Mouse (Mus musculus) kidney, postnatal 0 days (tissue): Measurements from ENCODE around the gene Itpkc. TPM values are rescaled to one million over a fixed set of nuclear protein-coding genes. Genes with fewer than 3 reads are reported as not detected.

Experiments used
- ATAC-seq: fragments of 200-750 bp; cut with Nextera tagmentation; replicated peaks from 2 replicates; pipeline ENCODE4 v1.8.0; 2017; ENCODE audit warnings: low read depth, moderate number of reproducible peaks, moderate TSS enrichment, moderate library complexity; ENCODE audit not compliant: low FRiP score
- DNase-seq: peaks from one replicate; pipeline ENCODE4 v3.0.0-alpha.2; 2016; ENCODE audit warnings: low spot score
- H3K27ac ChIP-seq: fragments of 300-500 bp; sonication (generic); 2 replicates; pipeline ENCODE4 v1.5.1; 2014; ENCODE audit warnings: mild to moderate bottlenecking
- H3K27me3 ChIP-seq: fragments of 300-500 bp; sonication (generic); 2 replicates; pipeline ENCODE4 v1.6.1; 2014; ENCODE audit warnings: low read length, mixed read lengths; ENCODE audit not compliant: insufficient read depth
- H3K36me3 ChIP-seq: fragments of 300-500 bp; sonication (generic); 2 replicates; pipeline ENCODE4 v1.6.1; 2014; ENCODE audit warnings: low read length, mixed read lengths; ENCODE audit not compliant: insufficient read depth
- H3K4me1 ChIP-seq: fragments of 300-500 bp; sonication (generic); replicated peaks from 2 replicates; pipeline ENCODE4 v1.6.1; 2014; ENCODE audit warnings: antibody characterized with exemption, low read length, mixed read lengths; ENCODE audit not compliant: insufficient read depth
- H3K4me2 ChIP-seq: fragments of 300-500 bp; sonication (generic); 2 replicates; pipeline ENCODE4 v1.6.1; 2014; ENCODE audit warnings: mild to moderate bottlenecking, low read length, moderate library complexity, mixed read lengths
- H3K4me3 ChIP-seq: fragments of 300-500 bp; sonication (generic); replicated peaks from 2 replicates; pipeline ENCODE4 v1.5.1; 2014; ENCODE audit warnings: low read depth, low read length
- H3K9ac ChIP-seq: fragments of 300-500 bp; sonication (generic); 2 replicates; pipeline ENCODE4 v1.6.1; 2014; ENCODE audit warnings: low read depth, low read length
- H3K9me3 ChIP-seq: fragments of 300-500 bp; sonication (generic); replicated peaks from 2 replicates; pipeline ENCODE4 v1.6.1; 2016; ENCODE audit warnings: low read length, inconsistent platforms, mixed read lengths
- CTCF ChIP-seq: IDR thresholded peaks from 2 replicates; pipeline ENCODE4 v1.5.1; 2016; ENCODE audit warnings: antibody characterized with exemption, low read depth, mild to moderate bottlenecking, moderate library complexity
- WGBS: fragments of 180-500 bp; shearing (Covaris S2); extraction: QIAGEN DNeasy Blood & Tissue Kit; methylation state at CpG from one replicate; pipeline ENCODE4 v1.1.7; 2014; 5-methylcytosine and 5-hydroxymethylcytosine counted together
- microRNA counts: library from miRNA; unstranded; fragments of <30 nt; microRNA quantifications from one replicate; lab custom pipeline; 2015
- microRNA-seq: library from miRNA; unstranded; fragments of <30 nt; microRNA quantifications from one replicate; pipeline ENCODE4, GENCODE M21; 2016
- polyA plus RNA-seq: library from polyadenylated mRNA; unstranded; fragments of >200 nt; fragmentation: Nextera tagmentation; extraction: Ambion mirVana; gene quantifications from 2 replicates; pipeline ENCODE4 v1.2.1, GENCODE M21; 2015

Gene Itpkc
- polyA plus RNA-seq, 1 experiment from 2014 or later = 3.6 TPM

DNA sequence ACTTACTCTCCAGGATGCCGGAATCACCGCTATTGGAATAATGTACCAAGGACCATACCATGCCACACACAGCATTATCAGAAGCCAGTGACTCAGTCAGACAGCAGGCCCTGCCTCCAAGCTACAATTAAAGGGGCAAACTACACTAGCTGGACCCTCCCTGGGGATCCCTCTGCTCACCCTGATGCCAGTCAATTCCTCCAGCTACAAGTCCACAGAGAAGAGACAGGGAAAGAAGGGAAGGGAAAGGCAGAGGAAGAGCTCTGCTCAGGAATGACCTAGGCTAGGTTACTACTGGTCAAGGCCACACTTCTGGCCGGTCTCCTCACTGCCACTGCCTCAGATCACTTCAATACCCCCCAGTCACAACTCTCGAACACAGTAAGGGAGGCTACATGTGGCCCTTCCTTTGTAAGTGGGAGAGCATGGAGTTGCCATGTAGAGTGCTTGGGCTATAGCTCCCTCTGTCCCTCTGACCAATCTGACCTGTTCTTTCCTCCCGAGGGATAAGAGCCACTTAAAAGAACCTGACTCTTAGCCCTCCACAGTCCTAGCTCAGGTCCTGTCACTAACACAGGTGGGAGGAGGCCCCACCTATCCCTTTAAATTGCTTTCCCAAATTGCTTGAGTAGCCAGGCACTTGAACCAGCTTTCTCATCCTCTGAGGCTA is 65.5 kb downstream of the Itpkc start:
- WGBS = 80% methylated on average over 5 of the region's 5 CpGs
- no peak for TF ChIP-seq CTCF
- ATAC-seq (no peak), DNase-seq (no peak)
- Histone ChIP-seq H3K27ac (0 out of 2 replicates have a peak overlapping the region, but pooled peaks have one; percentile 2), H3K9me3 (no peaks in the 10 kb centered on the region), H3K4me3 (no peak overlapping the region), H3K27me3 (no peaks in the 10 kb centered on the region), H3K4me2 (peak overlapping the region; percentile 66; the same call in 1 of the 2 replicates), H3K36me3 (peaks cover 15% of the 10 kb centered on the region), H3K4me1 (peaks cover 31% of the 10 kb centered on the region; the same call in 1 of the 2 replicates), H3K9ac (0 out of 2 replicates have a peak overlapping the region, but pooled peaks have one; percentile 31)

DNA sequence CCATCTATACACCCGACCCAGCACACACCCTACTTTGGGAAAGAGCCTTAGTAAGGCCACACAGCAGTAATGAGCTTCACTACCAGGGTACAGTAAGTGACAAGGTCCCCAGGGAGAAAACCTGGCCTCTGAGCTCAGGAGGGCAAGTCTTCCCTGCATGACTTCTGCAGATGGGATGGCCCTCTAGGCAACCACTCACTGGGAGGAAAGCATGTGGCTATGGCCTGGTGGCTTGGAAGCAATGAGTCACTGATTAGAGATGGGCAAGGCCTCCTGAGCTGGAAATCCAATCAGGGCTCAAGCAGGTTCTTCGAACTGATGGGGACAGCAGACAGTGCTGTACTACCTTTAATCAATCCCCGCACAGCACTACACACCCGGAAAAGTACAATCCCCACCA is 66.7 kb downstream of the Itpkc start:
- Histone ChIP-seq H3K9ac (no peak overlapping the region), H3K4me2 (no peak overlapping the region), H3K27me3 (no peaks in the 10 kb centered on the region), H3K36me3 (peaks cover 22% of the 10 kb centered on the region), H3K4me1 (peaks cover 31% of the 10 kb centered on the region; the same call in 1 of the 2 replicates), H3K9me3 (no peaks in the 10 kb centered on the region), H3K4me3 (no peak overlapping the region), H3K27ac (no peak overlapping the region)
- no peak for ATAC-seq
- 82% methylated on average over 4 of the region's 4 CpGs for WGBS
- DNase-seq = peak; percentile 29
- TF ChIP-seq CTCF = no peak

DNA sequence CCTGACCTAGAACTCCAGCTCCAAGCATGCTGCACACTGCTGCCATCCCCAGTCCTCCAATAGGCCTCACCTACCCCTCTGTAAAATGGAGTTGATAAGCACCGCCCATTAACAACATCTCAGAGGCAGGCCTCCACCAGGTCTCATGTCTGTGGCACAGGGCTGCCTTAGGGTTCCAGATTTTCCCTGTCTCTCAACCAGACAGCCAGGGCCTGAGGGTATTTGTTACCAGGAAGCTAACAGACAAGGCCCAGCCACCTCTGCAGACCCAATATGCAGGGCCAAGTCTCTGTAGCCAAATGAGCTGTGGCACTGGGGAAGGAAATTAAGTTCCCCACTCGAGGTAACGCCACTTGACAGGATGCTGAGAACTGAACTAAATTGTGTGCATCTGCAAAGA is 67.5 kb downstream of the Itpkc start:
- Histone ChIP-seq H3K27me3 (no peaks in the 10 kb centered on the region), H3K27ac (peak overlapping the region; percentile 27; the same call in 1 of the 2 replicates), H3K36me3 (peaks cover 22% of the 10 kb centered on the region), H3K9me3 (no peaks in the 10 kb centered on the region), H3K4me2 (no peak overlapping the region), H3K4me1 (peaks cover 31% of the 10 kb centered on the region; the same call in 1 of the 2 replicates), H3K4me3 (no peak overlapping the region), H3K9ac (no peak overlapping the region)
- 83% methylated on average over 3 of the region's 3 CpGs for WGBS
- DNase-seq (no peak), ATAC-seq (no peak)
- TF ChIP-seq CTCF = no peak

DNA sequence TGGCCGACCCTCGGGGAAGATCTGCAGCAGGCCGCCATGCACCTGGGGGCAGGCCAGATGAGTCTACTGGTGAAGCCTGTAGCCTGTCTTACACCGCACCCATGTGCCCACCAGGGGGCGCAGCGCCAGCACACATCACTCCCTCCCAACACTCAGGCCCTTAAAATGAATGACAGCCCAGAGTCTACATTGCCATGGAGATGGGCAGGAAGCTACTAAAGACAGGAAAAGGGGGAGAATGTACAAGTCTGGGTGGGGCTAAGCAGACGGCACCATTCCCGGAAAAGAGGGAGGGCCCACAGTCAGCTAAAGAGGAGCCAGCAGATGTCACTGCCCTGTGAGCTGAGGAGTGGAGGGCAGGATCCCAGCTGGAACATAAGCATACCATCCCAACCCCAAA is 68.6 kb downstream of the Itpkc start:
- H3K9me3 ChIP-seq = no peaks in the 10 kb centered on the region
- TF ChIP-seq CTCF = peak; percentile 99
- no peak overlapping the region for H3K4me2 ChIP-seq
- 9% methylated on average over 8 of the region's 8 CpGs for WGBS
- H3K4me1 ChIP-seq = peaks cover 24% of the 10 kb centered on the region; the same call in 1 of the 2 replicates
- H3K4me3 ChIP-seq = no peak overlapping the region
- peak; percentile 98 for DNase-seq
- no peaks in the 10 kb centered on the region for H3K27me3 ChIP-seq
- ATAC-seq = peak; percentile 93
- peak overlapping the region; percentile 27; the same call in 1 of the 2 replicates for H3K27ac ChIP-seq
- peaks cover 18% of the 10 kb centered on the region for H3K36me3 ChIP-seq
- H3K9ac ChIP-seq = no peak overlapping the region

DNA sequence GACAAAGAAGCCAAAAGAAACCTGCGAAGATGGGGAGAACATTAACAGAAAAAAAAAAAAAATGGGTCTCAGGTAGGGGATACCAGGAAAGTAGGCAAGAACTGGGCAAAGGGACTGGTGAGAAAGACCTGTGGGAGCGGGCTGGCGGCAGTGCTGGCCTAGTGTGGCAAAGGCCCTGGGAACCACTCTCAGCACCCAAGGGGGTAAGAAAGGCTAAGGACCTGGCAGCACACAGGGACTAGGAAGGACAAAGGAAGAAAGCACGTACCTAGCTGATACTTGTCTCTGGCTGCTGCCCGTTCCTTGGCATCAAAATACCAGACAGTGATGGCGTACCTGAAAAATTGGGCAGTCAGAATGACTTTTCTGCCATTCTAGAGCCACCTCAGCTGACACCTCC is 69.2 kb downstream of the Itpkc start:
- DNase-seq (no peak), ATAC-seq (no peak)
- H3K9ac ChIP-seq = no peak overlapping the region
- 94% methylated on average over 6 of the region's 6 CpGs for WGBS
- TF ChIP-seq CTCF = no peak
- H3K27me3 ChIP-seq = no peaks in the 10 kb centered on the region
- no peak overlapping the region for H3K4me2 ChIP-seq
- H3K4me1 ChIP-seq = peaks cover 18% of the 10 kb centered on the region; the same call in 1 of the 2 replicates
- no peak overlapping the region for H3K4me3 ChIP-seq
- H3K36me3 ChIP-seq = peaks cover 18% of the 10 kb centered on the region
- no peak overlapping the region for H3K27ac ChIP-seq
- no peaks in the 10 kb centered on the region for H3K9me3 ChIP-seq

DNA sequence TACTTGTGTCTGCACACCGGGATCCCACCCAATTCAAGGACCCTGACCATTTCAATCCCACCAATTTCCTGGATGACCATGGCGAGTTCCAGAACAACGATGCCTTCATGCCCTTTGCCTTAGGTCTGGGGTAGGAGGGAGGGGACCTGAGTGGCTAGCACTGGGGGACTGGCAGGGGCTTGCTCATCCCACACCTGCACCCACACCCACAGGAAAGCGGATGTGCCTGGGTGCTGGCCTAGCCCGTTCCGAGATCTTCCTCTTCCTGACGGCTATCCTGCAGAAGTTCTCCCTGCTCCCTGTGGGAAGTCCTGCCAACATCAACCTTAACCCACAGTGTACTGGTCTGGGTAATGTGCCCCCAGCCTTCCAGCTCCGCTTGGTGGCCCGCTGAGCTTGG is 70.3 kb downstream of the Itpkc start:
- 94% methylated on average over 9 of the region's 9 CpGs for WGBS
- no peak overlapping the region for H3K4me3 ChIP-seq
- H3K27ac ChIP-seq = no peak overlapping the region
- H3K4me1 ChIP-seq = peaks cover 9% of the 10 kb centered on the region; the same call in 1 of the 2 replicates
- no peak for DNase-seq
- H3K9me3 ChIP-seq = no peaks in the 10 kb centered on the region
- no peaks in the 10 kb centered on the region for H3K27me3 ChIP-seq
- H3K36me3 ChIP-seq = peaks cover 18% of the 10 kb centered on the region
- ATAC-seq = no peak
- no peak overlapping the region for H3K9ac ChIP-seq
- no peak for TF ChIP-seq CTCF
- no peak overlapping the region for H3K4me2 ChIP-seq

MicroRNAs encoded within 50 kb of the gene (microRNA counts, 519-probe panel; counts per million panel counts)
- microRNA mmu-miR-1191 (lab: Ali Mortazavi, UCI) = 330 counts per million, percentile 68 among the panel's probes with 10 or more counts

Small RNAs within 50 kb of the gene (microRNA-seq; reads per million reads assigned to microRNA genes)
- gene Mir1191 = not detected
- gene Mir3101 = not detected

Other genes with a start within 250 kb of the Itpkc start
- not detected in 2 replicates for gene Cyp2a12, start 199.6 kb downstream of the Itpkc start, polyA plus RNA-seq
- gene Cyp2f2, start 108.8 kb downstream of the Itpkc start, polyA plus RNA-seq = 0.29 TPM in 1 of 2 replicates, not detected in the other
- gene Cyp2t4, start 74.9 kb downstream of the Itpkc start, polyA plus RNA-seq = not detected in 2 replicates
- gene Egln2, start 61.9 kb downstream of the Itpkc start, polyA plus RNA-seq = 64.4 and 65.4 TPM in 2 replicates
- 74.0 and 75.0 TPM in 2 replicates for gene Rab4b, start 49.8 kb downstream of the Itpkc start, polyA plus RNA-seq
- gene Gm21983, start 47.6 kb downstream of the Itpkc start, polyA plus RNA-seq = 0.30 and 0.54 TPM in 2 replicates
- gene Mia, start 47.5 kb downstream of the Itpkc start, polyA plus RNA-seq = 17.6 and 23.5 TPM in 2 replicates
- gene BC024978, start 32.9 kb downstream of the Itpkc start, polyA plus RNA-seq = 2.2 and 3.1 TPM in 2 replicates
- 160 and 174 TPM in 2 replicates for gene Snrpa, start 32.4 kb downstream of the Itpkc start, polyA plus RNA-seq
- gene Coq8b, start 4.4 kb upstream of the Itpkc start, polyA plus RNA-seq = 20.8 and 22.0 TPM in 2 replicates
- 12.6 and 13.0 TPM in 2 replicates for gene Numbl, start 29.8 kb upstream of the Itpkc start, polyA plus RNA-seq
- 41.7 and 43.8 TPM in 2 replicates for gene Ltbp4, start 109.0 kb upstream of the Itpkc start, polyA plus RNA-seq
- 34.1 and 40.2 TPM in 2 replicates for gene Shkbp1, start 127.4 kb upstream of the Itpkc start, polyA plus RNA-seq
- 0.57 TPM in 1 of 2 replicates, not detected in the other for gene Gm20479, start 128.8 kb upstream of the Itpkc start, polyA plus RNA-seq
- gene Sptbn4, start 219.0 kb upstream of the Itpkc start, polyA plus RNA-seq = 0.17 and 0.28 TPM in 2 replicates
- gene Blvrb, start 219.3 kb upstream of the Itpkc start, polyA plus RNA-seq = 33.4 and 40.1 TPM in 2 replicates
- gene Sertad3, start 245.1 kb upstream of the Itpkc start, polyA plus RNA-seq = 24.0 and 25.3 TPM in 2 replicates